Mouse (Mus musculus) hindbrain, embryonic 11.5 days (tissue): ENCODE data around the gene Hs3st2. TPM values are rescaled to one million over a fixed set of nuclear protein-coding genes. Genes with fewer than 3 reads are reported as not detected.
A peak's percentile ranks its signal among the peaks of the same experiment; 100 is the strongest.

Experiments used
- ATAC-seq: fragments of 200-750 bp; cut with Nextera tagmentation; 2 replicates; pipeline ENCODE4 v1.8.0; 2017; ENCODE audit warnings: mild to moderate bottlenecking, moderate TSS enrichment, moderate library complexity; ENCODE audit not compliant: low FRiP score
- DNase-seq: peaks from one replicate; pipeline ENCODE4 v3.0.0-alpha.2; 2015; ENCODE audit warnings: low spot score
- H3K27ac ChIP-seq: fragments of 300-500 bp; sonication (generic); 2 replicates; pipeline ENCODE4 v1.5.1; 2014; ENCODE audit warnings: mild to moderate bottlenecking, low read depth, low read length
- H3K27me3 ChIP-seq: fragments of 300-500 bp; sonication (generic); 2 replicates; pipeline ENCODE4 v1.6.1; 2014; ENCODE audit warnings: mild to moderate bottlenecking, low read length, moderate library complexity, mixed read lengths; ENCODE audit not compliant: control insufficient read depth, insufficient read depth
- H3K36me3 ChIP-seq: fragments of 300-500 bp; sonication (generic); 2 replicates; pipeline ENCODE4 v1.6.1; 2014; ENCODE audit warnings: mild to moderate bottlenecking, low read length, moderate library complexity, mixed read lengths; ENCODE audit not compliant: control insufficient read depth, insufficient read depth
- H3K4me1 ChIP-seq: fragments of 300-500 bp; sonication (generic); replicated peaks from 2 replicates; pipeline ENCODE4 v1.6.1; 2014; ENCODE audit warnings: low read length, mixed read lengths; ENCODE audit not compliant: control insufficient read depth, insufficient read depth
- H3K4me2 ChIP-seq: fragments of 300-500 bp; sonication (generic); replicated peaks from 2 replicates; pipeline ENCODE4 v1.6.1; 2014; ENCODE audit warnings: mild to moderate bottlenecking, low read depth, low read length
- H3K4me3 ChIP-seq: fragments of 300-500 bp; sonication (generic); 2 replicates; pipeline ENCODE4 v1.5.1; 2014; ENCODE audit warnings: low read depth, low read length
- H3K9ac ChIP-seq: fragments of 300-500 bp; sonication (generic); 2 replicates; pipeline ENCODE4 v1.6.1; 2014; ENCODE audit warnings: low read depth, low read length
- H3K9me3 ChIP-seq: fragments of 300-500 bp; sonication (generic); 2 replicates; pipeline ENCODE4 v1.6.1; 2016; ENCODE audit warnings: low read length; ENCODE audit not compliant: control insufficient read depth
- WGBS: fragments of 180-500 bp; shearing (Covaris S2); extraction: QIAGEN DNeasy Blood & Tissue Kit; methylation state at CpG from one replicate; pipeline ENCODE4 v1.1.7; 2014; 5-methylcytosine and 5-hydroxymethylcytosine counted together
- polyA plus RNA-seq: library from polyadenylated mRNA; unstranded; fragments of >200 nt; fragmentation: Nextera tagmentation; extraction: Ambion mirVana; gene quantifications from 2 replicates; pipeline ENCODE4 v1.2.1, GENCODE M21; 2014

Gene Hs3st2
- polyA plus RNA-seq, 1 experiment from 2014 or later, result 2.1 TPM

- ATAC-seq (no peak), DNase-seq (no peak)
- WGBS, result 82% methylated on average over 8 of the region's 8 CpGs
- Histone ChIP-seq H3K36me3 (no peaks in the 10 kb centered on the region), H3K4me1 (no peaks in the 10 kb centered on the region), H3K4me3 (no peak overlapping the region), H3K27ac (no peak overlapping the region), H3K9ac (no peak overlapping the region), H3K27me3 (no peaks in the 10 kb centered on the region), H3K4me2 (no peak overlapping the region), H3K9me3 (no peaks in the 10 kb centered on the region)
Measured at GRCm38 (mm10) chr7:121478302-121478701, 86.6 kb downstream of the Hs3st2 start.

- no peaks in the 10 kb centered on the region for H3K36me3 ChIP-seq
- no peak for ATAC-seq
- DNase-seq, result no peak
- WGBS, result 90% methylated on average over 4 of the region's 4 CpGs
- H3K9ac ChIP-seq, result no peak overlapping the region
- no peaks in the 10 kb centered on the region for H3K27me3 ChIP-seq
- no peaks in the 10 kb centered on the region for H3K9me3 ChIP-seq
- no peak overlapping the region for H3K4me3 ChIP-seq
- H3K27ac ChIP-seq, result no peak overlapping the region
- no peaks in the 10 kb centered on the region for H3K4me1 ChIP-seq
- no peak overlapping the region for H3K4me2 ChIP-seq
Measured at GRCm38 (mm10) chr7:121480106-121480505, 88.4 kb downstream of the Hs3st2 start.

- ATAC-seq (no peak), DNase-seq (no peak)
- Histone ChIP-seq H3K4me1 (no peaks in the 10 kb centered on the region), H3K9ac (no peak overlapping the region), H3K4me3 (no peak overlapping the region), H3K36me3 (no peaks in the 10 kb centered on the region), H3K4me2 (no peak overlapping the region), H3K27ac (no peak overlapping the region), H3K9me3 (no peaks in the 10 kb centered on the region), H3K27me3 (no peaks in the 10 kb centered on the region)
- WGBS, result 86% methylated on average over 4 of the region's 4 CpGs
Measured at GRCm38 (mm10) chr7:121484590-121484989, 92.9 kb downstream of the Hs3st2 start.

- Histone ChIP-seq H3K9me3 (no peaks in the 10 kb centered on the region), H3K36me3 (no peaks in the 10 kb centered on the region), H3K27ac (no peak overlapping the region), H3K27me3 (no peaks in the 10 kb centered on the region), H3K4me3 (no peak overlapping the region), H3K4me1 (no peaks in the 10 kb centered on the region), H3K4me2 (no peak overlapping the region), H3K9ac (no peak overlapping the region)
- DNase-seq (peak; percentile 39), ATAC-seq (no peak)
- WGBS, result 75% methylated on average over 2 of the region's 2 CpGs
Measured at GRCm38 (mm10) chr7:121485266-121485665, 93.6 kb downstream of the Hs3st2 start.

- 68% methylated on average over 6 of the region's 6 CpGs for WGBS
- Histone ChIP-seq H3K9me3 (no peaks in the 10 kb centered on the region), H3K4me2 (no peak overlapping the region), H3K27ac (no peak overlapping the region), H3K27me3 (no peaks in the 10 kb centered on the region), H3K36me3 (no peaks in the 10 kb centered on the region), H3K4me3 (no peak overlapping the region), H3K4me1 (no peaks in the 10 kb centered on the region), H3K9ac (no peak overlapping the region)
- DNase-seq (no peak), ATAC-seq (no peak)
Measured at GRCm38 (mm10) chr7:121487291-121487690, 95.6 kb downstream of the Hs3st2 start.

GRCm38 (mm10) chr7:121489401-121489800 is 97.7 kb downstream of the Hs3st2 start:
- no peak for DNase-seq
- Histone ChIP-seq H3K9ac (no peak overlapping the region), H3K4me1 (no peaks in the 10 kb centered on the region), H3K4me2 (no peak overlapping the region), H3K9me3 (no peaks in the 10 kb centered on the region), H3K36me3 (no peaks in the 10 kb centered on the region), H3K27me3 (no peaks in the 10 kb centered on the region), H3K4me3 (no peak overlapping the region), H3K27ac (no peak overlapping the region)
- no peak for ATAC-seq
- WGBS, result 87% methylated on average over 9 of the region's 9 CpGs

GRCm38 (mm10) chr7:121491455-121492005 is 99.9 kb downstream of the Hs3st2 start:
- 66% methylated on average over 3 of the region's 3 CpGs for WGBS
- DNase-seq (peak; percentile 5), ATAC-seq (no peak)
- Histone ChIP-seq H3K27ac (no peak overlapping the region), H3K4me2 (no peak overlapping the region), H3K9ac (no peak overlapping the region), H3K27me3 (no peaks in the 10 kb centered on the region), H3K9me3 (no peaks in the 10 kb centered on the region), H3K36me3 (no peaks in the 10 kb centered on the region), H3K4me1 (no peaks in the 10 kb centered on the region), H3K4me3 (no peak overlapping the region)

- no peak for ATAC-seq
- 95% methylated on average over 17 of the region's 17 CpGs for WGBS
Measured at GRCm38 (mm10) chr7:121500516-121500915, 108.9 kb downstream of the Hs3st2 start.

GRCm38 (mm10) chr7:121501666-121502065 is 110.0 kb downstream of the Hs3st2 start:
- Histone ChIP-seq H3K36me3 (no peaks in the 10 kb centered on the region), H3K9ac (no peak overlapping the region), H3K4me3 (no peak overlapping the region), H3K4me1 (no peaks in the 10 kb centered on the region), H3K27ac (no peak overlapping the region), H3K27me3 (no peaks in the 10 kb centered on the region), H3K4me2 (no peak overlapping the region), H3K9me3 (no peaks in the 10 kb centered on the region)
- WGBS, result 86% methylated on average over 10 of the region's 10 CpGs
- DNase-seq, result no peak
- no peak for ATAC-seq

More at GRCm38 (mm10) chr7:121500516-121500915, 108.9 kb downstream of the Hs3st2 start:
- Histone ChIP-seq H3K4me3 (no peak overlapping the region), H3K27me3 (no peaks in the 10 kb centered on the region), H3K4me1 (no peaks in the 10 kb centered on the region), H3K9me3 (no peaks in the 10 kb centered on the region), H3K9ac (no peak overlapping the region), H3K27ac (no peak overlapping the region), H3K4me2 (no peak overlapping the region), H3K36me3 (no peaks in the 10 kb centered on the region)
- DNase-seq, result no peak
